Mouse (Mus musculus) CD4-positive, CD25-positive, alpha-beta regulatory T cell, adult 9 weeks (primary cell): ENCODE data around the gene Rasip1. TPM values are rescaled to one million over a fixed set of nuclear protein-coding genes. Genes with fewer than 3 reads are reported as not detected.

Source experiments
- polyA plus RNA-seq: library from polyadenylated mRNA; unstranded; fragments of 100-300 nt; shearing (Covaris generic); gene quantifications from one replicate; pipeline ENCODE4 v1.2.1, GENCODE M21; 2017

Rasip1 gene
- 0.51 TPM for polyA plus RNA-seq

GRCm38 (mm10) chr7:45627261-45627660 is at the start of gene Rasip1:
Gene Rasip1, plus strand, starts transcription at chr7:45627488.

DNA sequence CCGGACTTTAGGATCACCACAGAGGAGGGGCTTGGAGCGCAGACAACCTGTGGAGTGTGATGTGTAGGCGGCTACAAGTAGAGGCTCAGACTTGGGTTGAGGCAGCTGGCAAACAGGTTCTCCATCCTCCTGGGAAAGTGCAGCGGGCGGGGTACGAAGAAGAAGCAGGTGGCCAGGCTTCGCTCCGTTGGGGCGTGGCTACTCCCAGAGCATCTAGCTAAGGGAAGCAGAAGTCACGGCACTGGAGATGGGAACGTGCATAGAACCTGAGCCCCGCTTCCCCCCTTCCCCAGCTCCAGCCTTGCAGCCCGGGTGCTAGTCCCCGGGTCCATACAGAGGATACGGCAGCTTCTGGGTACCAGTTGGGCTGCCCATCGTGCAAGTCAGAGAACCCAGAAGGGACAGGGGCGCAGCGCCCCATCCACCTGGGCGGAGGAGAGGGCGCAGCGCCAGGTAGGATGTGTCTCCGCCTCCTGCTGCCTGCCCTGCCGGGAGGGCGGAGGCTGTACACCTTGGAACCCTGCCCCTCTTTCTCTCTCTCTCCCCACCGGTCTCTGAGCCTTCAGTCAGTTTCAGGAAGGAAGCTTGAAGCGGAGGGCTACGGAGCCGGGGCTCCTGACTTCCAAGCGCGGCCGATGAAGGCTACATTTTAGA is 10.1 kb upstream of the Rasip1 start, which contains the start of gene Fut1:
Gene Fut1 (plus strand): TSS at position 248 of the 654 bp plus-strand sequence.

DNA sequence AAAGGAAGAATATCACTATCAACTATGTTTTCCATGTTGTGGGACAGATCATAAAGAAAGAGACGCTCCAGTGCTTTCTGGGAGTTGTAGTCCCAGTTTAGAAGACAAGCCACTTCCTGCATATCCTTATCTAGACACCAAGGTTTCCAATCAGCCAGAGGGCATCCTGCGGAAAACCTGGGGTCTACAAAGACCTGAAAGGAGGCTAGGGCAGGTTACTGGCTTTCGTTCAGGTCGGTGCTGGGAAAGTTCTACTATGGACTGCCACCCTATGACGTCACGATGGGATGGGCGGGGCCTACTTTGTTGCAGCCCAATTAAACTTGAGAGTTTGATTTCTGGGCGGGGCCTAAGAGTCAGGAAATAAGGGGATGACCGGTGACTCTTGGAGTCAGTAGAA is 5.8 kb upstream of the Rasip1 start, which contains the start of gene Izumo1:
Gene Izumo1 (plus strand): TSS at position 369 of the 400 bp plus-strand sequence.

DNA sequence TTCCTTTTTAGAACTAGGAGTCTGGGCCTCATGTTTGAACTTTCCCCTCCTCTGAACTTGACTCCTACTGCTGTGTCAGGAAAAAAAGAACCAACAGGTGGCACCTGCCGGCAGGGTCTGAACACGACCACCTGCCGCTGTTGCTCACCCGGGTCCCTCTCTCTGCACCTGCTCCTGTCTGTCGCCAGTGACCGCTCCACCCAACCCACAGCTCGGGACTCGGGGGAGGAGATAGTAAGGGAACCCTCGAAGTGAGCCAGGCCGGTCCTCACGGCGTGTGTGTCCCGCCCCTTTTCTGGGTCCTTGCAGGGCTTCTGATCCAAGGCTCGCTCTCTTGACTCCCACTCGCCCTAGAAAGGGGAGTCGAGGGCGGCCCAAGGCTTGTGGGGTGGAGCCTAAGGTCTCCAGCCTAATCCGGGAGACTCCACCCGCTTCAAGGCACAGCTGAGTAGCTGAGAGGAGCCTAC is 12.3 kb downstream of the Rasip1 start, which contains the start of gene Mamstr:
Gene Mamstr (plus strand): TSS at position 417 of the 467 bp plus-strand sequence.

GRCm38 (mm10) chr7:45666161-45666560 is 38.9 kb downstream of the Rasip1 start, which contains the start of gene Fut2:
Gene Fut2, minus strand, starts transcription at chr7:45666394.

GRCm38 (mm10) chr7:45683396-45684050 is 56.2 kb downstream of the Rasip1 start, which contains the start of gene Ntn5:
Gene Ntn5, plus strand, starts transcription at chr7:45684022.

Other genes with a start within 250 kb of the Rasip1 start
- 241 TPM for gene Snrnp70, start 231.7 kb upstream of the Rasip1 start, polyA plus RNA-seq
- not detected for gene Kcna7, start 221.8 kb upstream of the Rasip1 start, polyA plus RNA-seq
- gene Ntf5, start 213.8 kb upstream of the Rasip1 start, polyA plus RNA-seq: 0.41 TPM
- gene Lhb, start 206.7 kb upstream of the Rasip1 start, polyA plus RNA-seq: not detected
- 16.5 TPM for gene Gys1, start 192.6 kb upstream of the Rasip1 start, polyA plus RNA-seq
- gene Ruvbl2, start 189.4 kb upstream of the Rasip1 start, polyA plus RNA-seq: 77.4 TPM
- 2,511 TPM for gene Ftl1, start 167.6 kb upstream of the Rasip1 start, polyA plus RNA-seq
- 228 TPM for gene Bax, start 160.6 kb upstream of the Rasip1 start, polyA plus RNA-seq
- 1.4 TPM for gene Tulp2, start 145.6 kb upstream of the Rasip1 start, polyA plus RNA-seq
- gene Gm45808, start 140.7 kb upstream of the Rasip1 start, polyA plus RNA-seq: 0.68 TPM
- 0.88 TPM for gene Dhdh, start 138.7 kb upstream of the Rasip1 start, polyA plus RNA-seq
- gene Nucb1, start 117.1 kb upstream of the Rasip1 start, polyA plus RNA-seq: 262 TPM
- gene Ppp1r15a, start 101.2 kb upstream of the Rasip1 start, polyA plus RNA-seq: 74.3 TPM
- 1.0 TPM for gene Plekha4, start 101.2 kb upstream of the Rasip1 start, polyA plus RNA-seq
- gene Hsd17b14, start 72.6 kb upstream of the Rasip1 start, polyA plus RNA-seq: 1.2 TPM
- gene Bcat2, start 57.3 kb upstream of the Rasip1 start, polyA plus RNA-seq: 84.3 TPM
- not detected for gene Fgf21, start 12.0 kb upstream of the Rasip1 start, polyA plus RNA-seq
- gene Fut1, start 10.2 kb upstream of the Rasip1 start, polyA plus RNA-seq: not detected
- gene Izumo1, start 5.7 kb upstream of the Rasip1 start, polyA plus RNA-seq: not detected
- gene Mamstr, start 12.5 kb downstream of the Rasip1 start, polyA plus RNA-seq: 1.3 TPM
- gene Fut2, start 38.9 kb downstream of the Rasip1 start, polyA plus RNA-seq: 0.25 TPM
- not detected for gene Ntn5, start 56.5 kb downstream of the Rasip1 start, polyA plus RNA-seq
- 0.16 TPM for gene Sec1, start 66.9 kb downstream of the Rasip1 start, polyA plus RNA-seq
- gene Car11, start 72.4 kb downstream of the Rasip1 start, polyA plus RNA-seq: 8.2 TPM
- gene Dbp, start 77.6 kb downstream of the Rasip1 start, polyA plus RNA-seq: 11.2 TPM
- 2,128 TPM for gene Rpl18, start 88.0 kb downstream of the Rasip1 start, polyA plus RNA-seq
- 40.0 TPM for gene Sphk2, start 90.5 kb downstream of the Rasip1 start, polyA plus RNA-seq
- 0.35 TPM for gene Fam83e, start 93.7 kb downstream of the Rasip1 start, polyA plus RNA-seq
- gene Spaca4, start 98.3 kb downstream of the Rasip1 start, polyA plus RNA-seq: not detected
- gene Lmtk3, start 156.2 kb downstream of the Rasip1 start, polyA plus RNA-seq: 0.07 TPM
- 3.8 TPM for gene Sult2b1, start 157.2 kb downstream of the Rasip1 start, polyA plus RNA-seq
- 25.0 TPM for gene Cyth2, start 187.1 kb downstream of the Rasip1 start, polyA plus RNA-seq
- 0.11 TPM for gene Kcnj14, start 197.3 kb downstream of the Rasip1 start, polyA plus RNA-seq
- gene Grwd1, start 203.5 kb downstream of the Rasip1 start, polyA plus RNA-seq: 43.8 TPM
- 109 TPM for gene Kdelr1, start 245.3 kb downstream of the Rasip1 start, polyA plus RNA-seq